Mouse (Mus musculus): Measurements from ENCODE around the gene Ppp2r3a.

- no peak for TF ChIP-seq EP300 (IDR thresholded peaks at IDR 0.05; ENCODE audit: insufficient read depth, low read depth, low read length)
- no peak for TF ChIP-seq CTCF (IDR thresholded peaks at IDR 0.05; ENCODE audit: low read depth, low read length)
Measured at GRCm38 (mm10) chr9:101069781-101070180, 181.8 kb downstream of the Ppp2r3a start.

All from ES-Bruce4 (cell line).